Mouse (Mus musculus) gonadal fat pad, adult 2 months (tissue): ENCODE measurements around the gene Twist1. TPM values are rescaled to one million over a fixed set of nuclear protein-coding genes. Genes with fewer than 3 reads are reported as not detected.

Experiments used
- DNase-seq: peaks from one replicate; pipeline ENCODE4 v3.0.0-alpha.2; 2012; ENCODE audit warnings: low read depth
- polyA plus RNA-seq: library from polyadenylated mRNA; depleted of rRNA; stranded (reverse); fragments of >200 nt; gene quantifications from 2 replicates; pipeline ENCODE4 v1.2.3, GENCODE M21; 2012; rRNA removed

Twist1 gene
- polyA plus RNA-seq, 1 experiment, result 12.4 TPM

DNA sequence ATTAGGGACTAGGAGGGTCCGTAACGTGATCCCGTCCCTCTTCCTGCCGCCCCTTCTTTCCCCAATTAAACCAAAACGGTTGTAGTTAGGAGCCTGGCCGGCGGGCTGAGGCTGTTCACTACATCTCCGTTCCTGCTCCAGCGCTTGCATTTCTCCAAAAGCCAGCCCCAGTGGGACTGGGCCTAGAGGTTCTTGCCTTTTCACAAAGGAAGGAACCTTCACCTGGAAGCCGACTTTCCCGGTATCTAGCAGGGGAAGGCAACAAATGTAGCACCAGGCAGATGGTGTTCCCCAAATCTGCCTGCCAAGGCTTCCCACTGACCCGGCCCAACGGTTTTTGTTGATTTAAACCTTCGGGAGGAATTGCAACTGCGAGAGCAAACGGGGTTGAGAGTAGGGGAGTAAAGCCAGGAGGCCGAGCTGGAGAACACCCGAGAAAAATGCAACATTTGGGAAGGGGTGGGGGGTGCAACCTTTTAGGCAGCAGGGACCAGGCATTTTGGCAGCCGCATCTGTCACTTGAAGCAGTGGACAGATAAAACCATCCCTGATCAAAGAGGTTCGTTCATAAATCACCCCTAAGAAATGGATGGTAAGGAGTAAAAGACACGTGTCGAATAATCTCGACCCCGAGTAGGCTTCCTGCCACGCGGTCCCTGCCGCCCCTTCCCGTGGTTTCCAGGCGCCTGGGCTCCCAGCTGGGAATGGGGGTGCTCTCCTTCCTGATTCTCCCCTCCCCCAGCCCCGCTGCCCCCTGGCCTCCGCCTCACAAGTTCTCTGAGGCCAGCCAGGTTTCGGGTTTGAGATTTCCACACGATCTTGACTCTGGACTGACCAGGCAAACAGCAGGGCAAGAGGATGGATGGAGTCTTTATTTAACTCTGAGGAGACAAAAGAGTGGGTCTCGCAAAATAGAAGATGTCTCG lies 9.3 kb downstream of the Twist1 start:
- no peak for DNase-seq

DNA sequence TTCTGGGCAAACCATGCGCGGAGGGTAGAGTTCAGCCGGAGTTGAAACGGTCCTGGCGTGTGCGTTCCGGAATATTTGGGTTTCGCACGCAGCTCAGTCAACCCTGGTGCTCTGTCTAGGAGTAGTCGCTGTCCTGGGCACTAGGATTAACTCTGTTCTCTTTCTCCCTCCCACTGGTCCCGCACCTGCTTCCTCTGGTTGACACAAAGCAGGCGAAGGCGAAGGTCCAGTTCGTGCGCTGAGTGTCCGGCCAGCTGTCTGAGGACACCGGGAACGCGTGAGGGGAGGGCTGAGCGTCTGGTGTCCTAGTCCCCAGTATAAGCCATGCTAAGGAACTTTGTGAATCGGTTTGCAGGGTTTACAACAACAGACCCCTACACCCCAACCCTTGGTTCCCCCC lies 10.0 kb downstream of the Twist1 start:
- DNase-seq, result no peak

DNA sequence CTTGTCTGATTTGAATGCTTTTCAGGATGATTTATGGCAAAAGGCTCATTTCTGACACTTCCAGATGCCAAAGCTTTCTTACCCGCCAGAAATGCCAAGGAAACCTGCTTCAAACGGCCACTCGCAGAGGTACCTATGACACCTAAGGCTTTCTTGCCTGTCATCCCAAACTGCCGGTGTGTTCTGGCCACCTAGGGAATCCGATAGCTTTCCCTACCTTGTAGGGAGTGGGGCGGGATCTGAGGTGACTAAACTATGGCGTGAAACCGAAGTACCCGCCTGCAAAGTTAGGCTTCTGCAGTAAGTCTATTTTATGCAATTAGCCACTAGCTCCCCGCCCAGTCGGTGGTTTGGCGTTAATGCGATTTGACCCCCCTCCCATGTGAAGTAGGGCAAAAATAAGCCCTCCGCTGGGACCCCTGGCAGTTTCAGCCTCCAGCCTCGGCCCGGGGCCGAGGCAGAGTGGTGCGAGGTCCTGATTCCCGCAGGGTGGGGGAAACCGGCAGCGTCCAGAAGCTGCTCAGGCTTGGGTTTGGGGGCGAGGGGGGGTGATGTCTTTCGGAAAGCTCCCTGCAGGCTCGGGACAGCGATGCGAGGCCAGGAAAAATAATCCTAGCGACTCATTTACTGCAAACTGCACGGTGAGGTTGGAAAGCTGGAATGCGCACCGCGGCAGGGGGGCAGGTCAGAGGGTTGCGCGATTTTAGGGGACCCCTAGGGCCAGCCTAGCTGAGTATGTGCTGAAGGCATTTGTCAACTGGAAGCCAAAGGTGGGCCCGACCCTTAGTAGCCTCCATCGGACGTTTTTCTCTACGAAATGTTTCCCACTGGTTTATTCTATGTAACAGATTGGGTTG lies 10.8 kb downstream of the Twist1 start:
- no peak for DNase-seq

DNA sequence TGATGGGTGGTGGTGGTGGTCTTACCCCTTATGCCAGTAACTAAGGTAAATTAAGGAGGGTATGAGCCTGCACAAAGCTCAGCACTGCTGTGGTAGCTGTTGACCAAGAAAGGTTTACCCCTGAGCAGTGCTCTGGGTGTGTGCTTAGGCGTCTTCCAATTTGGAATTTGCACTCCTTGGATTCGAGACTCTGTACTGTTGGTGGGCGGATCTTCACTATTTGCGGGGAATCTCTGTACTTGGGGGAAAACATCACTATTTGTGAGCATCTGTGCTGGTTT lies 11.4 kb downstream of the Twist1 start:
- no peak for DNase-seq

DNA sequence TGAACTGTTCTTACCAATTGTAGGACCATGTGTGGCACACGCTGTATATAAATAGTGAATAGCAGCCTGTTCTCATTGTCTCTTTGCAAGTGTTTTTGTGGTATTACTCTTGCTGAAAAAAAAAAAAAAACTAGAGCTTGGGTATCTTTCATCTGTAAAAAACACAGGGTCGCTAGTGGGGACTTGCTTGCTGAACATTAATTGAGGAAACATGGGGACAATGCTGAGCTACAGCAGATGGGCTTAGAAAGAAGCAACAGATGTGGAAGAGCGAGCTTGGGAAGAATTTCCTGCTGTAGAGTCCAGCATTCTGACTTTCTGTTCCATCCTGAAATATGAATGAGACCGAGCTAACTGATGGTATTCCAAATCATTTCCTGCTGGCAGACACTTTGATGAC lies 22.7 kb downstream of the Twist1 start:
- DNase-seq, result no peak

DNA sequence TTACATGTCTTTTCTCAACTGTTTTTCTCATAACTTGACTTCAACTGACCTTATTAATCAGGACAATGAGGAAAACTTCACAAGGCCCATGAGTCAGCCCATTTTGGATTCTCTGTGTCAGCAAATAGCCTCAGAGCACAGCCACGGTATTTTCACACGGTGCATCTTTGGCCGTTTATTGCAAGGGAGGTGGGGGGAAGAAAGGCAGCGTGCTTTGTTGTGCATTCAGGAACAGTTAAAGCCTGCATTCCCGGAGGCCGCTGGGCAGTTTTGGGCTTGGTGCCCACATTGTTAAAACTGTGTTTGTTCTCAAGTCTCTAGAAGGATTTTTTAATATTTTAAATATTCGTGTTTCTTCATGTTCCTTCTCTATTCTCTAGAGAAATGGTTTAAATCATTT lies 24.0 kb downstream of the Twist1 start:
- DNase-seq, result no peak

DNA sequence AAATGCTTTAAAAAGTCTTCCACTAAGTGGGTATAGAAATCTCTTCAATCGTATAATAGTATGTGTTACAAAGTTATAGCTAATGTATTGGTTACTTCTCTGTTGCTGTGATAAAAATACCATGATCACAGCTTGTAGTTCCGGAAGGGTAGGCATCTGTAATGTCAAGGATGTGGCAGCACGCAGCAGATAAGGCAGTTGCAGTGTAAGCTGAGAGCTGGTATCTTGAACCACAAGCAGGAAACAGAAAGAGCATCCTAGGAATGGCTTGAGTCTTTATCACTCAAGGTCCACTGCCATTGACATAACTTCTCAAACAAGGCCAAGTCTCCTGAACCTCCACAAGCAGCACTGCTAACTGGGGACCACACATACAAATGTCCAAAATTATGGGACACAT lies 35.7 kb downstream of the Twist1 start:
- DNase-seq, result no peak

Other genes starting within 250 kb of the Twist1 start
- not detected in 2 replicates for gene Ferd3l, start 29.2 kb upstream of the Twist1 start, polyA plus RNA-seq